Mouse (Mus musculus): ENCODE data around the gene Ddx58. TPM values are rescaled to one million over a fixed set of nuclear protein-coding genes. Genes with fewer than 3 reads are reported as not detected.
A peak's percentile ranks its signal among the peaks of the same experiment; 100 is the strongest.

Ddx58 gene
- polyA plus RNA-seq (2015; fragmentation: Nextera tagmentation; extraction: Ambion mirVana), result 8.5 and 10.0 TPM in 2 replicates

- no peaks in the 10 kb centered on the region for H3K27me3 ChIP-seq (replicated peaks)
- H3K9me3 ChIP-seq, result no peaks in the 10 kb centered on the region
- ATAC-seq, result peak; percentile 86
- WGBS, result 2% methylated on average over 35 of the region's 35 CpGs
- peak within 1 kb of the TSS; percentile 84 for H3K27ac ChIP-seq
- peaks cover 7% of the 10 kb centered on the region; the same call in 1 of the 2 replicates for H3K4me1 ChIP-seq (replicated peaks)
- H3K36me3 ChIP-seq, result no peaks in the 10 kb centered on the region
- H3K4me2 ChIP-seq (replicated peaks), result peak within 1 kb of the TSS; percentile 80
- H3K9ac ChIP-seq, result peak within 1 kb of the TSS; percentile 54
- peak within 1 kb of the TSS; percentile 58 for H3K4me3 ChIP-seq (replicated peaks)
Observed at GRCm38 (mm10) chr4:40239409-40240271, at the start of gene Ddx58. Gene Ddx58 (minus strand): TSS chr4:40239828.

DNA sequence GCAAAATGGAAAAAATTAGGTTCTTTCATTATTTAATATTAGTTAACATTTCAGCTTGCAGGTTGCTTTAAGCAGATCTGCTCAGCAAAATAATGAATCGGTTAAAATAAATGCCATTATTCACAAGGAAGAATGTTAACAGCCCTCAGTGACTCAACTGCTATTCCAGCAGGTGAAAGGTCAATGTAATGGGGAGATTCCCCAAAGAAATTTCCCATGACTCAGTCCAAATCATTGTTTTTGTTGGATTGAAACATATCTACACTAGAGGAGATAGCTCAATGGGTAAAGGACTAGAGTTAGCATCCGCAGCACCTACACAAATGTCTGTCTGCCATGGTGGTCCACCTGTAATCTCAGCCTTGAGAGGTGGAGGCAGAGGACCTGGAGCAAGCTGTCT, 49.4 kb upstream of the Ddx58 start:
- Histone ChIP-seq H3K9ac (no peak overlapping the region), H3K9me3 (no peaks in the 10 kb centered on the region), H3K4me2 (replicated peaks) (no peak overlapping the region), H3K4me1 (replicated peaks) (no peaks in the 10 kb centered on the region), H3K27ac (no peak overlapping the region), H3K4me3 (replicated peaks) (no peak overlapping the region), H3K36me3 (no peaks in the 10 kb centered on the region), H3K27me3 (replicated peaks) (no peaks in the 10 kb centered on the region)
- ATAC-seq, result no peak
- 87% methylated on average over 2 of the region's 2 CpGs for WGBS

GRCm38 (mm10) chr4:40287415-40287814, 47.8 kb upstream of the Ddx58 start:
- Histone ChIP-seq H3K9ac (no peak overlapping the region), H3K4me1 (replicated peaks) (no peaks in the 10 kb centered on the region), H3K27me3 (replicated peaks) (no peaks in the 10 kb centered on the region), H3K4me3 (replicated peaks) (no peak overlapping the region), H3K4me2 (replicated peaks) (no peak overlapping the region), H3K27ac (no peak overlapping the region), H3K36me3 (no peaks in the 10 kb centered on the region), H3K9me3 (no peaks in the 10 kb centered on the region)
- WGBS, result 73% methylated on average over 6 of the region's 6 CpGs
- no peak for ATAC-seq

DNA sequence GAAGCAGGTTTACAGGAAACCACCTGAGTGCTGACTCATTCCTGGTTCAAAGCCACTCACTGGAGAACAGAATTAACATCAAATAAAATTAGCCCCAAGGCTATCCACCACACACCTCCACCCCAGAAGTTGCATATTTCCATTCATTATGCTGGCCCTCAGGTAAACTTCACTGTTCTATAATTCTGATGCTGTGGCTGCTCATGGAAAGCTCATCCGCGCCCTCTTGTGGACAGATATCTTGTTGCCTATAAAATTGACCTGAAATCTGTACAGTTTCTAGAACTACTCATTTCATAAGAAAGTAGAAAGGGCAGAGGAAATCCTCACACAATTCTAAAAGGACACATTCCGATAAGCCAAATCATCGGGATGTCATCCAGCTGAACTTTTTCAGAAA, 46.0 kb upstream of the Ddx58 start:
- H3K4me3 ChIP-seq (replicated peaks), result no peak overlapping the region
- H3K4me2 ChIP-seq (replicated peaks), result no peak overlapping the region
- H3K9ac ChIP-seq, result no peak overlapping the region
- no peaks in the 10 kb centered on the region for H3K4me1 ChIP-seq (replicated peaks)
- H3K27me3 ChIP-seq (replicated peaks), result no peaks in the 10 kb centered on the region
- WGBS, result 16% methylated on average over 4 of the region's 4 CpGs
- no peaks in the 10 kb centered on the region for H3K36me3 ChIP-seq
- no peak overlapping the region for H3K27ac ChIP-seq
- ATAC-seq, result no peak
- H3K9me3 ChIP-seq, result no peaks in the 10 kb centered on the region

DNA sequence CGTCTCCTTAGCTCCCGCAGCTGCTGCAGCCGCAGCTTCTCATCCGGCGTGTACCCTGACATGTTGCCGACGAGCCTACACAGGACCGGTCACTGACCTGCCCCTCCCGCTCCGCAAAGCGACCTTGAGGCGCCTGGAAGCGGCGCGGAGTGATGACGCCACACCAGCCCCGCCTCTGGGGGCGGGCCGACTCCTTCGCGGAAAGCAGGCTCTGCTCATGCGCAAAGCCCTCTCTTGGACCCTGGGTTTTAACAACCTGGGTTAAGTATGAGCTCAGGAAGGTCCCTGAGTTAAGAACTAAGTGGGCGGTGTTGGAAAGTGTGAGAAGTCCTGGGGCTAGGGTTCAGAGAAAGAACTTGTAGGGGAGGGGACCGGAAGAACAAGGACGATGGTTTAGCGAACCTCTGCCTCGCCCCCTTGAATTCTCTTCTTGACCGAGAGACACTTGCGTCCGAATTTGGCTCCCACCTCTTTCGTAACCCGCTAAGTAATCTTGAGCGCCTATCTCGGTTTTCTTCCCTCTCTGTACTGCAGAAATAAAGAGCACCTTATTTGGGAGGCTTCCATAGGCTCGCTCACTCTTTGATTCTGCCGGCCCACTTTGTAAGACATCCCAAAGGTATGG, 39.8 kb upstream of the Ddx58 start, which contains the start of gene Ndufb6:
Ndufb6 (minus strand) TSS at position 146 of the 625 bp plus-strand sequence.
- ATAC-seq, result peak; percentile 98
- Histone ChIP-seq H3K27ac (peak within 1 kb of the TSS; percentile 82), H3K4me3 (replicated peaks) (peak within 1 kb of the TSS; percentile 72), H3K27me3 (replicated peaks) (no peaks in the 10 kb centered on the region), H3K4me2 (replicated peaks) (peak within 1 kb of the TSS; percentile 60), H3K9ac (peak within 1 kb of the TSS; percentile 75), H3K9me3 (no peaks in the 10 kb centered on the region), H3K4me1 (replicated peaks) (peaks cover 4% of the 10 kb centered on the region; the same call in 1 of the 2 replicates), H3K36me3 (0 out of 2 replicates have a peak, but pooled peaks cover 7% of the 10 kb centered on the region)
- WGBS, result under 1% methylated on average over 36 of the region's 36 CpGs

DNA sequence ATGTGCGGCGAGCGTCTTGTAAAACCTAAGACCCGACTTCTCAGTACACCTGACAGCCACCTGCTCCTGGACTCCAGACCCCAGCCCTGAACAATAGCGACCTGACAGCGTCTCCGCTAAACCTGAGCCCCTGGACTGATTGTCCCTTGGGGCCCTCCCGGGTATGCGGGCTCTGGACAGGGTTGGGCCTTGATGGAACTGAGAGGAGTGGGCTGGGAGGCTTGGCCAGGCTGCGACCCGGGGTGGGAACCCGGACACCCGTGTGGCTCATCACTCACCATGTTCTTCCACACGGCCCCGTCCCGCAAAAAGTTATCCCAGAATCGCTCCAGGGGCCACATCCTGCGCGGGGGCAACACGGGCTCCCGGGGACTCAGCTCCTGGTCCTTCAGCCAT, 39.2 kb upstream of the Ddx58 start:
- H3K4me1 ChIP-seq (replicated peaks), result peaks cover 4% of the 10 kb centered on the region; the same call in 1 of the 2 replicates

GRCm38 (mm10) chr4:40269430-40270032, 29.9 kb upstream of the Ddx58 start, which contains the start of the genes Smim27 and Topors:
Gene Smim27 (plus strand): TSS chr4:40269579.
Gene Topors (minus strand): TSS chr4:40269850.
- Histone ChIP-seq H3K9ac (peak within 1 kb of the TSS; percentile 93), H3K9me3 (no peaks in the 10 kb centered on the region), H3K27ac (peak within 1 kb of the TSS; percentile 99), H3K27me3 (replicated peaks) (no peaks in the 10 kb centered on the region), H3K4me1 (replicated peaks) (peaks cover 10% of the 10 kb centered on the region), H3K36me3 (no peaks in the 10 kb centered on the region), H3K4me2 (replicated peaks) (peak within 1 kb of the TSS; percentile 90), H3K4me3 (replicated peaks) (peak within 1 kb of the TSS; percentile 69)
- 0% methylated on average over 38 of the region's 38 CpGs for WGBS
- ATAC-seq, result peak; percentile 96

More for the DNA sequence above, 39.2 kb upstream of the Ddx58 start:
- WGBS, result under 1% methylated on average over 21 of the region's 21 CpGs
- Histone ChIP-seq H3K4me3 (replicated peaks) (peak overlapping the region; percentile 72), H3K4me2 (replicated peaks) (peak overlapping the region; percentile 60), H3K27me3 (replicated peaks) (no peaks in the 10 kb centered on the region), H3K36me3 (0 out of 2 replicates have a peak, but pooled peaks cover 7% of the 10 kb centered on the region), H3K27ac (peak overlapping the region; percentile 51; the same call in 1 of the 2 replicates), H3K9me3 (no peaks in the 10 kb centered on the region), H3K9ac (peak overlapping the region; percentile 75)
- peak; percentile 74 for ATAC-seq

DNA sequence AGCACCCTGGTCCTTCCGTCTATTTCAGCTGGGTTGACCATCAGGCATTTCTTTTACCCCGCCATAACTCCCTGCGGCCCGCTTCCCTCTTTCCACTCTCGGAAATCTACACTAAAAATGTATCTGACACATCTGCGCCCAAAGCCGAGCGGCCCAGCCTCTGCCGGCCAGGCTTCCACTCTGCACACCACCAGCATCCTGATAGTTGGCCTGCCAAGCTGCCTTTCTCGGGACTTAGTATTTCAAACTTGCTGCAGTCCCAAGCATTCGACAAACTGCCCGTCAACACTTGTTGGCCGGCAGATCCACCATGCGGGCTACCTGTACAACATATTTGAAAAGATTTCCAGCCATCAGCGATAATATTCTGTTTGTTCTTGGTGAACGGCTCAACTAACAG, 29.2 kb upstream of the Ddx58 start:
- Histone ChIP-seq H3K36me3 (no peaks in the 10 kb centered on the region), H3K4me2 (replicated peaks) (peak overlapping the region; percentile 90), H3K27ac (peak overlapping the region; percentile 99), H3K4me3 (replicated peaks) (peak overlapping the region; percentile 69), H3K9ac (peak overlapping the region; percentile 93), H3K9me3 (no peaks in the 10 kb centered on the region), H3K27me3 (replicated peaks) (no peaks in the 10 kb centered on the region), H3K4me1 (replicated peaks) (peaks cover 10% of the 10 kb centered on the region)
- under 1% methylated on average over 16 of the region's 16 CpGs for WGBS
- peak; percentile 5 for ATAC-seq

GRCm38 (mm10) chr4:40268204-40268813, 28.7 kb upstream of the Ddx58 start:
- under 1% methylated on average over 50 of the region's 50 CpGs for WGBS
- Histone ChIP-seq H3K27ac (peak overlapping the region; percentile 99), H3K4me3 (replicated peaks) (peak overlapping the region; percentile 69), H3K36me3 (no peaks in the 10 kb centered on the region), H3K9ac (peak overlapping the region; percentile 93), H3K4me1 (replicated peaks) (peaks cover 10% of the 10 kb centered on the region), H3K4me2 (replicated peaks) (peak overlapping the region; percentile 90), H3K9me3 (no peaks in the 10 kb centered on the region), H3K27me3 (replicated peaks) (no peaks in the 10 kb centered on the region)
- peak; percentile 78 for ATAC-seq

- Histone ChIP-seq H3K27ac (peak overlapping the region; percentile 99), H3K27me3 (replicated peaks) (no peaks in the 10 kb centered on the region), H3K4me3 (replicated peaks) (peak overlapping the region; percentile 69), H3K9ac (peak overlapping the region; percentile 93), H3K4me2 (replicated peaks) (peak overlapping the region; percentile 90), H3K36me3 (peaks cover 2% of the 10 kb centered on the region; the same call in 1 of the 2 replicates), H3K9me3 (no peaks in the 10 kb centered on the region), H3K4me1 (replicated peaks) (peaks cover 10% of the 10 kb centered on the region)
- ATAC-seq, result peak; percentile 40
- 49% methylated on average over 7 of the region's 7 CpGs for WGBS
Observed at GRCm38 (mm10) chr4:40267681-40268080, 28.1 kb upstream of the Ddx58 start.

DNA sequence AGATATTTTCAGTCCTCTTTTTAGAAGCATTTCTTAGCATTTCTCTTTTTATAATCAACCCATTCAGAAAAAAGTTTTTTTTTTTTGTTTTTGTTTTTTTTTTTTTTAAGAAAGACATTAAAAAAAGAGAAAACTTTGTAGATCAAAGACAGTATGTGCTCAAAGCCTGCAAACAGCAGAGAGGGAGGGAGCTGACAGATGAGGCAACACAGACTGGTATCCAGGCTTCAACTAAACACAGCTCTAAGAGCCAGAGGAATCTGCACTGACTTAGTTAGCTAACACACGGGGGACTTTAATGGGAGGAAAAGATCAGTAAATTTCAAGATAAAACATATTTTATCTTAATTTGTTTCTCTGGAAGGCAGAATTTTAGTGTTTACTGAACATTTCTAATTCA, 24.7 kb upstream of the Ddx58 start:
- Histone ChIP-seq H3K36me3 (peaks cover 29% of the 10 kb centered on the region), H3K4me3 (replicated peaks) (no peak overlapping the region), H3K4me2 (replicated peaks) (no peak overlapping the region), H3K4me1 (replicated peaks) (peaks cover 10% of the 10 kb centered on the region), H3K9ac (no peak overlapping the region), H3K9me3 (no peaks in the 10 kb centered on the region), H3K27me3 (replicated peaks) (no peaks in the 10 kb centered on the region), H3K27ac (no peak overlapping the region)
- no peak for ATAC-seq
- WGBS, result 57% methylated on average over 1 of the region's 1 CpGs
